Mouse (Mus musculus): Measurements from ENCODE around the gene Fxyd2.

Gene Fxyd2

GRCm38 (mm10) chr9:45399434-45399833 lies at the start of gene Fxyd2:
Gene Fxyd2 (plus strand): TSS chr9:45399669.
- DNase-seq (ENCODE audit: low read depth, low spot score) = no peak

GRCm38 (mm10) chr9:45349851-45350250 lies 49.6 kb upstream of the Fxyd2 start:
- DNase-seq (ENCODE audit: low read depth, low spot score) = no peak

GRCm38 (mm10) chr9:45355192-45355591 lies 44.3 kb upstream of the Fxyd2 start:
- no peak for DNase-seq (ENCODE audit: low read depth, low spot score)

- no peak for DNase-seq (ENCODE audit: low read depth, low spot score)
These were observed 41.1 kb upstream of the Fxyd2 start for GRCm38 (mm10) chr9:45358356-45358755.

GRCm38 (mm10) chr9:45362051-45362461 lies 37.4 kb upstream of the Fxyd2 start:
- no peak for DNase-seq (ENCODE audit: low read depth, low spot score)

- no peak for DNase-seq (ENCODE audit: low read depth, low spot score)
These were observed 35.7 kb upstream of the Fxyd2 start for GRCm38 (mm10) chr9:45363639-45364214.

- DNase-seq (ENCODE audit: low read depth, low spot score) = no peak
These were observed 31.8 kb upstream of the Fxyd2 start for GRCm38 (mm10) chr9:45367716-45368115.

- DNase-seq (ENCODE audit: low read depth, low spot score) = no peak
These were observed 31.0 kb upstream of the Fxyd2 start for GRCm38 (mm10) chr9:45368341-45368901.

- DNase-seq (ENCODE audit: low read depth, low spot score) = no peak
These were observed 29.3 kb upstream of the Fxyd2 start, which contains the start of gene Fxyd6 for GRCm38 (mm10) chr9:45370117-45370561. Gene Fxyd6 (plus strand): TSS chr9:45370185.

GRCm38 (mm10) chr9:45370616-45371336 lies 28.7 kb upstream of the Fxyd2 start:
- DNase-seq (ENCODE audit: low read depth, low spot score) = no peak

GRCm38 (mm10) chr9:45371337-45371707 lies 28.1 kb upstream of the Fxyd2 start:
- DNase-seq (ENCODE audit: low read depth, low spot score) = no peak

GRCm38 (mm10) chr9:45373896-45374295 lies 25.6 kb upstream of the Fxyd2 start:
- DNase-seq (ENCODE audit: low read depth, low spot score) = no peak

GRCm38 (mm10) chr9:45374988-45375502 lies 24.4 kb upstream of the Fxyd2 start:
- DNase-seq (ENCODE audit: low read depth, low spot score) = no peak

- no peak for DNase-seq (ENCODE audit: low read depth, low spot score)
These were observed 23.0 kb upstream of the Fxyd2 start for GRCm38 (mm10) chr9:45376427-45376826.

GRCm38 (mm10) chr9:45376883-45377282 lies 22.6 kb upstream of the Fxyd2 start:
- no peak for DNase-seq (ENCODE audit: low read depth, low spot score)

GRCm38 (mm10) chr9:45380411-45381251 lies 18.8 kb upstream of the Fxyd2 start:
- DNase-seq (ENCODE audit: low read depth, low spot score) = no peak

GRCm38 (mm10) chr9:45382336-45382735 lies 17.1 kb upstream of the Fxyd2 start:
- no peak for DNase-seq (ENCODE audit: low read depth, low spot score)

- DNase-seq (ENCODE audit: low read depth, low spot score) = no peak
These were observed 16.6 kb upstream of the Fxyd2 start for GRCm38 (mm10) chr9:45382834-45383233.

- no peak for DNase-seq (ENCODE audit: low read depth, low spot score)
These were observed 15.6 kb upstream of the Fxyd2 start for GRCm38 (mm10) chr9:45383883-45384282.

GRCm38 (mm10) chr9:45386698-45387097 lies 12.8 kb upstream of the Fxyd2 start:
- DNase-seq (ENCODE audit: low read depth, low spot score) = no peak

GRCm38 (mm10) chr9:45388385-45388994 lies 11.0 kb upstream of the Fxyd2 start:
- peak; percentile 69 for DNase-seq (ENCODE audit: low read depth, low spot score)

Measured in retina, adult 2 months (tissue).